Mouse (Mus musculus) heart, postnatal 0 days (tissue): ENCODE data around the gene Colec11.

Experiments used
- CTCF ChIP-seq: IDR thresholded peaks from 2 replicates; pipeline ENCODE4 v1.5.1; 2016; ENCODE audit warnings: antibody characterized with exemption, control low read depth, low read depth
- EP300 ChIP-seq: IDR thresholded peaks from 2 replicates; pipeline ENCODE4 v1.6.1; 2016; ENCODE audit warnings: antibody characterized with exemption, low read depth

- TF ChIP-seq EP300 (no peak), CTCF (no peak)
These were observed 35.2 kb downstream of the Colec11 start for GRCm38 (mm10) chr12:28587949-28588348.
